Mouse (Mus musculus) embryonic stem cell, embryonic (primary cell): ENCODE data around the gene Tnk2.

Experiments used
- CTCF ChIA-PET, 4 experiments: fragments of 300-600 bp in 2 of 4; fragments of 350-600 bp in 2 of 4; sonication (Branson Sonifier 250); formaldehyde crosslinking; loops; one replicate each; lab custom pipeline; 2022; ENCODE audit warnings: inconsistent platforms in 2 of 4; lab: Charles Lee
- POLR2A ChIA-PET, 4 experiments: fragments of 300-600 bp in 2 of 4; fragments of 350-600 bp in 2 of 4; sonication (Branson Sonifier 250); formaldehyde crosslinking; loops; one replicate each; lab custom pipeline; 2022; ENCODE audit warnings: antibody characterized with exemption in 4 of 4, inconsistent platforms in 1 of 4; lab: Charles Lee

Tnk2 gene

GRCm38 (mm10) chr16:32672861-32673560 is 29.3 kb downstream of the Tnk2 start:
- ChIA-PET CTCF (interaction anchor here in 3 of 4 experiments (0.6 to 1.7 kb wide), 5 partner anchors 9 to 692 kb away, joined by 3 to 11 read pairs (median 4); no protein-coding TSS in a partner anchor), POLR2A (interaction anchor here in 2 of 4 experiments (0.6 to 1.6 kb wide), 8 partner anchors 11 to 123 kb away, joined by 3 to 6 read pairs (median 3); partner anchors contain the start of gene Tfrc (in 1 of the 2))

GRCm38 (mm10) chr16:32674121-32674740 is 30.6 kb downstream of the Tnk2 start:
- CTCF ChIA-PET: interaction anchor here in 3 of 4 experiments (0.9 to 1.7 kb wide), 4 partner anchors 8 to 40 kb away, joined by 3 to 4 read pairs (median 4); no protein-coding TSS in a partner anchor
- POLR2A ChIA-PET: interaction anchor here in 2 of 4 experiments (0.8 to 9.5 kb wide), 6 partner anchors 8 to 65 kb away, joined by 3 to 110 read pairs (median 4); partner anchors contain the start of gene Tfrc (in 1 of the 2)

- CTCF ChIA-PET: interaction anchor here (0.6 to 2.4 kb wide), 7 partner anchors 9 to 896 kb away, joined by 3 to 8 read pairs (median 4); no protein-coding TSS in a partner anchor
- POLR2A ChIA-PET: interaction anchor here (0.5 to 9.5 kb wide), 18 partner anchors 11 to 225 kb away, joined by 3 to 110 read pairs (median 4); partner anchors contain the start of gene Tfrc (in 1 of the 4)
These were observed 33.5 kb downstream of the Tnk2 start for GRCm38 (mm10) chr16:32677040-32677700.

GRCm38 (mm10) chr16:32677903-32678302 is 34.2 kb downstream of the Tnk2 start:
- ChIA-PET CTCF (interaction anchor here in 1 of 4 experiments (2.4 kb wide), 1 partner anchor 10 kb away, joined by 8 read pairs; no protein-coding TSS in a partner anchor), POLR2A (interaction anchor here in 3 of 4 experiments (0.5 to 9.5 kb wide), 8 partner anchors 11 to 165 kb away, joined by 3 to 110 read pairs (median 4); no protein-coding TSS in a partner anchor)

GRCm38 (mm10) chr16:32678812-32679211 is 35.1 kb downstream of the Tnk2 start:
- POLR2A ChIA-PET: interaction anchor here in 2 of 4 experiments (0.6 to 9.5 kb wide), 5 partner anchors 13 to 402 kb away, joined by 3 to 110 read pairs (median 3); partner anchors contain the start of gene Rnf168 (in 1 of the 2)
- CTCF ChIA-PET: interaction anchor here in 2 of 4 experiments (0.8 to 0.9 kb wide), 3 partner anchors 15 to 208 kb away, joined by 3 read pairs; no protein-coding TSS in a partner anchor

- ChIA-PET POLR2A (interaction anchor here in 2 of 4 experiments (0.7 to 9.5 kb wide), 8 partner anchors 17 to 403 kb away, joined by 3 to 110 read pairs (median 4); partner anchors contain the start of gene Rnf168 (in 1 of the 2)), CTCF (interaction anchor here in 2 of 4 experiments (0.7 to 4.7 kb wide), 6 partner anchors 9 to 42 kb away, joined by 3 to 68 read pairs (median 3); no protein-coding TSS in a partner anchor)
These were observed 36.3 kb downstream of the Tnk2 start for GRCm38 (mm10) chr16:32679976-32680375.

GRCm38 (mm10) chr16:32680806-32681205 is 37.1 kb downstream of the Tnk2 start:
- CTCF ChIA-PET: interaction anchor here in 3 of 4 experiments (0.5 to 4.7 kb wide), 6 partner anchors 13 to 344 kb away, joined by 3 to 68 read pairs (median 6); no protein-coding TSS in a partner anchor
- POLR2A ChIA-PET: interaction anchor here in 2 of 4 experiments (0.5 to 9.5 kb wide), 8 partner anchors 11 to 173 kb away, joined by 3 to 110 read pairs (median 4); no protein-coding TSS in a partner anchor

- POLR2A ChIA-PET: interaction anchor here in 2 of 4 experiments (0.6 to 9.5 kb wide), 24 partner anchors 15 to 679 kb away, joined by 3 to 110 read pairs (median 4); partner anchors contain the start of genes Fbxo45 (in 1 of the 2), Tfrc (in 1 of the 2) and Wdr53 (in 1 of the 2)
- CTCF ChIA-PET: interaction anchor here (0.5 to 4.7 kb wide), 57 partner anchors 9 to 790 kb away, joined by 3 to 126 read pairs (median 6); partner anchors contain the start of genes Tfrc (in 1 of the 4) and Tnk2 (in 1 of the 4)
These were observed 38.5 kb downstream of the Tnk2 start for GRCm38 (mm10) chr16:32682194-32682593.

- CTCF ChIA-PET: interaction anchor here (0.6 to 4.7 kb wide), 76 partner anchors 9 to 742 kb away, joined by 3 to 126 read pairs (median 5); partner anchors contain the start of genes Tfrc (in 2 of the 4), Fyttd1 (in 1 of the 4), Rubcn (in 1 of the 4) and Tnk2 (in 1 of the 4)
- POLR2A ChIA-PET: interaction anchor here in 3 of 4 experiments (0.6 to 9.5 kb wide), 31 partner anchors 14 to 634 kb away, joined by 3 to 110 read pairs (median 4); partner anchors contain the start of genes Fbxo45 (in 1 of the 3), Iqcg (in 1 of the 3), Rnf168 (in 1 of the 3) and Rpl35a (in 1 of the 3)
These were observed 39.2 kb downstream of the Tnk2 start for GRCm38 (mm10) chr16:32682841-32683240.

GRCm38 (mm10) chr16:32683343-32683742 is 39.7 kb downstream of the Tnk2 start:
- ChIA-PET CTCF (interaction anchor here (0.5 to 4.7 kb wide), 70 partner anchors 8 to 848 kb away, joined by 3 to 126 read pairs (median 6); partner anchors contain the start of genes Tnk2 (in 2 of the 4), Fyttd1 (in 1 of the 4), Rubcn (in 1 of the 4) and Tfrc (in 1 of the 4)), POLR2A (interaction anchor here in 3 of 4 experiments (0.6 to 9.5 kb wide), 28 partner anchors 14 to 681 kb away, joined by 3 to 110 read pairs (median 4); partner anchors contain the start of genes Fbxo45 (in 1 of the 3), Iqcg (in 1 of the 3), Rnf168 (in 1 of the 3) and Rpl35a (in 1 of the 3))

- CTCF ChIA-PET: interaction anchor here in 2 of 4 experiments (1.0 to 4.4 kb wide), 3 partner anchors 12 to 47 kb away, joined by 3 to 126 read pairs (median 56); no protein-coding TSS in a partner anchor
- POLR2A ChIA-PET: interaction anchor here in 3 of 4 experiments (0.6 to 3.1 kb wide), 16 partner anchors 9 to 371 kb away, joined by 3 to 11 read pairs (median 4); partner anchors contain the start of genes Iqcg (in 1 of the 3), Rpl35a (in 1 of the 3) and Tfrc (in 1 of the 3)
These were observed 41.7 kb downstream of the Tnk2 start for GRCm38 (mm10) chr16:32685405-32685804.

- ChIA-PET POLR2A (interaction anchor here in 3 of 4 experiments (0.5 to 3.1 kb wide), 12 partner anchors 11 to 515 kb away, joined by 3 to 11 read pairs (median 4); partner anchors contain the start of gene Tfrc (in 1 of the 3)), CTCF (no interaction called here)
These were observed 42.3 kb downstream of the Tnk2 start for GRCm38 (mm10) chr16:32685998-32686397.

- POLR2A ChIA-PET: interaction anchor here in 3 of 4 experiments (0.6 to 2.2 kb wide), 9 partner anchors 22 to 498 kb away, joined by 3 to 8 read pairs (median 3); no protein-coding TSS in a partner anchor
These were observed 43.5 kb downstream of the Tnk2 start for GRCm38 (mm10) chr16:32687221-32687620.

GRCm38 (mm10) chr16:32688770-32689169 is 45.1 kb downstream of the Tnk2 start:
- POLR2A ChIA-PET: interaction anchor here in 3 of 4 experiments (0.6 to 2.2 kb wide), 12 partner anchors 9 to 180 kb away, joined by 3 to 8 read pairs (median 4); no protein-coding TSS in a partner anchor
- CTCF ChIA-PET: interaction anchor here (0.6 to 2.2 kb wide), 28 partner anchors 8 to 259 kb away, joined by 3 to 14 read pairs (median 3); no protein-coding TSS in a partner anchor

More at GRCm38 (mm10) chr16:32687221-32687620, 43.5 kb downstream of the Tnk2 start:
- CTCF ChIA-PET: interaction anchor here in 3 of 4 experiments (0.6 to 2.2 kb wide), 4 partner anchors 10 to 370 kb away, joined by 3 to 11 read pairs (median 5); no protein-coding TSS in a partner anchor

- CTCF ChIA-PET: interaction anchor here (0.6 to 2.2 kb wide), 28 partner anchors 8 to 259 kb away, joined by 3 to 14 read pairs (median 4); no protein-coding TSS in a partner anchor
- POLR2A ChIA-PET: interaction anchor here in 3 of 4 experiments (0.5 to 1.7 kb wide), 11 partner anchors 8 to 484 kb away, joined by 3 to 6 read pairs (median 3); no protein-coding TSS in a partner anchor
These were observed 45.8 kb downstream of the Tnk2 start for GRCm38 (mm10) chr16:32689501-32689900.
